Mouse (Mus musculus) midbrain, embryonic 16.5 days (tissue): Measurements from ENCODE around the gene Ddx17. TPM values are rescaled to one million over a fixed set of nuclear protein-coding genes. Genes with fewer than 3 reads are reported as not detected.

Experiments
- ATAC-seq: fragments of 200-750 bp; cut with Nextera tagmentation; 2 replicates; pipeline ENCODE4 v1.8.0; 2017; ENCODE audit warnings: moderate TSS enrichment
- H3K27ac ChIP-seq: fragments of 300-500 bp; sonication (generic); 2 replicates; pipeline ENCODE4 v1.5.1; 2014; ENCODE audit warnings: mild to moderate bottlenecking, low read length, mixed read lengths
- H3K27me3 ChIP-seq: fragments of 300-500 bp; sonication (generic); 2 replicates; pipeline ENCODE4 v1.6.1; 2014; ENCODE audit warnings: low read depth, low read length, mixed read lengths; ENCODE audit not compliant: control insufficient read depth, insufficient read depth
- H3K36me3 ChIP-seq: fragments of 300-500 bp; sonication (generic); 2 replicates; pipeline ENCODE4 v1.6.1; 2014; ENCODE audit warnings: mild to moderate bottlenecking, low read length, moderate library complexity, mixed read lengths; ENCODE audit not compliant: control insufficient read depth, insufficient read depth
- H3K4me1 ChIP-seq: fragments of 300-500 bp; sonication (generic); 2 replicates; pipeline ENCODE4 v1.6.1; 2014; ENCODE audit warnings: mild to moderate bottlenecking, low read length, mixed read lengths; ENCODE audit not compliant: control insufficient read depth, insufficient read depth
- H3K4me2 ChIP-seq: fragments of 300-500 bp; sonication (generic); 2 replicates; pipeline ENCODE4 v1.6.1; 2014; ENCODE audit warnings: mild to moderate bottlenecking, low read length, mixed read lengths
- H3K4me3 ChIP-seq: fragments of 300-500 bp; sonication (generic); 2 replicates; pipeline ENCODE4 v1.5.1; 2014; ENCODE audit warnings: low read depth, mild to moderate bottlenecking, low read length, moderate library complexity, mixed read lengths
- H3K9ac ChIP-seq: fragments of 300-500 bp; sonication (generic); 2 replicates; pipeline ENCODE4 v1.6.1; 2014; ENCODE audit warnings: low read depth, low read length, mixed read lengths
- H3K9me3 ChIP-seq: fragments of 300-500 bp; sonication (generic); replicated peaks from 2 replicates; pipeline ENCODE4 v1.6.1; 2014; ENCODE audit warnings: mild to moderate bottlenecking, low read length, mixed read lengths; ENCODE audit not compliant: control insufficient read depth, poor library complexity, severe bottlenecking
- WGBS: fragments of 180-500 bp; shearing (Covaris S2); extraction: QIAGEN DNeasy Blood & Tissue Kit; methylation state at CpG from one replicate; pipeline ENCODE4 v1.1.7; 2014; 5-methylcytosine and 5-hydroxymethylcytosine counted together
- polyA plus RNA-seq: library from polyadenylated mRNA; unstranded; fragments of >200 nt; fragmentation: Nextera tagmentation; extraction: Ambion mirVana; gene quantifications from 2 replicates; pipeline ENCODE4 v1.2.1, GENCODE M21; 2015

Ddx17 gene
- polyA plus RNA-seq: 49.8 and 56.8 TPM in 2 replicates

DNA sequence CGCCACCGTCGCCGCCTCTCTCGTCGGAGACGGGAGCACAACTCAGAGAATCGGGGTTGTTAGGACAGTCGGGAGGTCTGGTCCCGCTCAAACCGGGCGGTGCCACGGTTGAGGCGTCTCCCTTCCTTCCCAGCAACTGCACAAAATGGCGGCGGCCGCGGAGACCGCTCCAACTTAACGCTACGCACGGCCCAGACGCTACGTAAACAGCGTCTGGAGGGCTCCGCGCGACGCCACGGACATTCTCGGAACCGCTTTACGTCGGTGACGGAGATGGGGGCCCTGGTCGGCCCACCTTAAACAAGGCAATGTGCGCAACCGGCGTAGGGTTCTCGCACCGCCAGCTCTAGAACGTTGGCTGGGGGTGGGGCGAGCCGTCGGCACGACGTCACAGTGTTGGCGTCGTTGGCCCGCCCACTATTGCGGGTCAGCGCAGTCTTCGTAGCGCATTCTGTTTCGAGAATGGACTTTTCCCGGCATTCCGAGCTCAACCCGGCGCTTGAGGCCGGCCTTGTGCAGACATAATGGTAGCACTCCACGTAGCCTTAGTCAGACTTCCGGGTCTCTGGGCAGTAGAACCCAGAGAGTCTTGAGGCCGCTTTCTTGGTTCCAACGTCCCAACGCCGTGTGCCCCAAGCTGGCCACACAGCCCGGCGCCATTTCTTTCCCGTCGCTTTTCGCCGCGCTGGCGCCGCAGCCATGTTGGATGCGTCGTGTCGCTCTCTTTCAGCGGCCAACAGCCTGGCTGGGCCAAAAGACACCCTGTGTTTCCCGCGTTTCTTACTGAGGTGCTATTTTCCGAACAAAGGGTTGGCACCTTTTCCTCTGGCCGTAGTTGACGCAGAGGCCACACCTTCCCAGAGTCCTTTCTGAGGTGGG is at the start of gene Ddx17:
TSS of gene Ddx17 (minus strand) at position 332 of the 879 bp plus-strand sequence.
- peak; percentile 97 for ATAC-seq
- Histone ChIP-seq H3K36me3 (peaks cover 15% of the 10 kb centered on the region), H3K27me3 (no peaks in the 10 kb centered on the region), H3K9me3 (no peaks in the 10 kb centered on the region), H3K4me1 (peaks cover 27% of the 10 kb centered on the region), H3K27ac (peak within 1 kb of the TSS; percentile 100), H3K4me2 (peak within 1 kb of the TSS; percentile 89), H3K4me3 (peak within 1 kb of the TSS; percentile 89), H3K9ac (peak within 1 kb of the TSS; percentile 99)
- WGBS: 2% methylated on average over 84 of the region's 84 CpGs

DNA sequence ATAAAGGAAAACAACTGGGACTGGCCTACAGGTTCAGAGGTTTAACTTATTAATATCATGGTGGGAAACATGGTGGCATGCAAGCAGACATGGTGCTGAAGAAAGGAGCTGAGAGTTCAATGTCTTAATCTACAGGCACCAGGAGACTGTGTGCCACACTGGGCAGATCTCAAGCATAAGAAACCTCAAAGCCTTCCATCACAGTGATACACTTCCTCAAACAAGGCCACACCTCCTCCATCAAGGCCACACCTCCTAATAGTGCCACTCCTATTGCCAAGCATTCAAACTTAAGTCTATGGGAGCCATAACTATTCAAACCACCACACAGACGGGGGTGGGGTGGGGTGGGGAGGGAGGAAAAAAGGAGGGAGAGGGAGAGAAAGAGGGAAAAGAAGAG is 35.0 kb upstream of the Ddx17 start:
- H3K27me3 ChIP-seq: no peaks in the 10 kb centered on the region
- WGBS: 46% methylated on average over 1 of the region's 1 CpGs
- no peak overlapping the region for H3K9ac ChIP-seq
- H3K27ac ChIP-seq: no peak overlapping the region
- H3K36me3 ChIP-seq: no peaks in the 10 kb centered on the region
- no peaks in the 10 kb centered on the region for H3K4me1 ChIP-seq
- no peak for ATAC-seq
- no peak overlapping the region for H3K4me3 ChIP-seq
- no peaks in the 10 kb centered on the region for H3K9me3 ChIP-seq
- no peak overlapping the region for H3K4me2 ChIP-seq

DNA sequence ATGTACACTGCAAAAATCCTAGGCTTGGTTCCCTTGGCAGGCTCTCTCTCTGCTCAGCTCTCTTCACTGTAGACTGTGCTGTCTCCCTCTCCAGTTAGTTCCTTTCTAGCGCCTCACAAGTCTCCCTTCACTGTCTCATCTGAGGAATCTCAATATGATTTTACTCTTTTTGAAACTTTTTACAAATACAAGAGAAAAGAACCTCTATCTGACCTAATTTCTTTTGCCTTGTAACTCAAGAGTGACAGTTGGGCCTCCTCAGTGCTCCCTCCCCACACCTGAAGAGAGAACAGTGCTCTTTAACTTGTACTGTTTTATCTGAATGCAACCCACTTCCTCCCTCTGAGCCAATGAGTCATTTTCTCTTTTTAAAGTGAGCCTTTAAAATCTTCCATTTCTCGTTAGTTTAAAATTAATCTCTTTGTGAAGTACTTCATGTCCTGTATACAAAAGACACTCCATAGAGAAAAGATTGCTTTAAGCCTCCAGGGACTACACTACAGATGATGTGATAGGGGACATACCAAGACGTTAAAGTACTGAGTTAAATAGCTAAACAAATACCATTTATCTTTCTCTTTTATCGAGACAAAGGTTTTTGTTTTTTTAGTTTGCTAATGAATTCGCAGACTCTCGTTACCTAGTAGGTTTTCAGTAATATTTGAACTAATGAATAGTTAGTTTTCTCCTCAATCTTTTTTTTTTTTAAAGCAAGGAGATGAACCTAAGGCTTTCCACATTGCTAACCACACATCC is 31.3 kb upstream of the Ddx17 start:
- H3K4me2 ChIP-seq: no peak overlapping the region
- no peaks in the 10 kb centered on the region for H3K36me3 ChIP-seq
- no peak overlapping the region for H3K4me3 ChIP-seq
- no peak overlapping the region for H3K9ac ChIP-seq
- no peaks in the 10 kb centered on the region for H3K4me1 ChIP-seq
- WGBS: 75% methylated on average over 6 of the region's 6 CpGs
- no peaks in the 10 kb centered on the region for H3K9me3 ChIP-seq
- no peak overlapping the region for H3K27ac ChIP-seq
- no peaks in the 10 kb centered on the region for H3K27me3 ChIP-seq
- ATAC-seq: no peak

DNA sequence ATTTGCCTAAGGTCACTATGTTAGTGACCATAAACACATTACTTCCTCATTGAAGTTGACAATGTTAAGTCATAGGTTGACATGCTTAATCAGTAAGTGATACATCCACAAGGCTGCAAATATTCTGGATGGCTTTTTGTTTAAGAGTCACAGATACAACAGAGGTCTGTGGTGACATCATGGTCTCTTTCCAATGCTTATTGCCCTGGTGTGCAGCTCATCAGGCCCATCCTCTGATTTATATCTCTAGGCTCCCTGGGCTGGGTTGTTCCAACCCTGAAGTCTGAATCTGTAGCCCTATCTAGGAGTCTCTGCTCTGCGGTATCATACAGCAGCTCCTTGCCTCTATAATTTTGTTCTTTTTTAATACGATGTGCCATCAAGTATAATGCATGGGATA is 30.4 kb upstream of the Ddx17 start:
- 80% methylated on average over 2 of the region's 2 CpGs for WGBS
- H3K9ac ChIP-seq: no peak overlapping the region

DNA sequence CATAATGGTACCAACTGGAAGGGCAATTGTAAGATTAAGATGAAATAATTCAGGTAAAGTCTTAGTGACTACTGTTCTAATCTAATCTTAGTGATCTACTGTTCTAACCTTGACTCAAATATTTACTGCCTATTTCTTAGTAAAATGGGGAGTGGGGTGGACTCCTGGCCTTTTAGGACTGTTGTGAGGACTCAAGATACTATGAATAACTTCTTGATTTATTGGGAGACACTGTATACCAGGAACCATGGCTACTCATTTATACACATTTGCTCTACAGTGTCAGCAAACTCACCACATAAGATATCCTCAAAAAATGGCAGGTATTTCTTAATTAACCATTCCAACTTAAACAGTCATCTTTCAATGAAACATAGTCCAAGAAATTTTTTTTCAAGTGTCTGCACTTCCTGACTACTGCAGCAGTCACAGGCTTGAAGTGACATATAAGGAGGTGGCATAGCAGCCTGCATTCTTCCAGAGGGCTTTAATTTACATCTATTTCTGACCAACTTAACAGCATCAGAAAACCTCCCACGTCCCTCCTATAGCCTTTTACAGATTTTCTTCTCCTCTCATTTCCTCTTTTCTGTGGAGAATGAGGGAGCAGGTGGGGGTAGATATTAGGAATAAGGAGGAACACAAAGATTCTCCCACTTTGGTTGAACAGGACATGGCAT is 29.1 kb upstream of the Ddx17 start:
- H3K4me1 ChIP-seq: no peaks in the 10 kb centered on the region
- no peaks in the 10 kb centered on the region for H3K9me3 ChIP-seq
- H3K27ac ChIP-seq: no peak overlapping the region
- no peak overlapping the region for H3K4me3 ChIP-seq
- WGBS: 62% methylated on average over 1 of the region's 1 CpGs
- no peak overlapping the region for H3K9ac ChIP-seq
- no peak overlapping the region for H3K4me2 ChIP-seq
- H3K36me3 ChIP-seq: no peaks in the 10 kb centered on the region
- ATAC-seq: no peak
- H3K27me3 ChIP-seq: no peaks in the 10 kb centered on the region

More for the DNA sequence above, 30.4 kb upstream of the Ddx17 start:
- Histone ChIP-seq H3K36me3 (no peaks in the 10 kb centered on the region), H3K9me3 (no peaks in the 10 kb centered on the region), H3K4me3 (no peak overlapping the region), H3K27ac (no peak overlapping the region), H3K4me2 (no peak overlapping the region), H3K27me3 (no peaks in the 10 kb centered on the region), H3K4me1 (no peaks in the 10 kb centered on the region)
- ATAC-seq: no peak

DNA sequence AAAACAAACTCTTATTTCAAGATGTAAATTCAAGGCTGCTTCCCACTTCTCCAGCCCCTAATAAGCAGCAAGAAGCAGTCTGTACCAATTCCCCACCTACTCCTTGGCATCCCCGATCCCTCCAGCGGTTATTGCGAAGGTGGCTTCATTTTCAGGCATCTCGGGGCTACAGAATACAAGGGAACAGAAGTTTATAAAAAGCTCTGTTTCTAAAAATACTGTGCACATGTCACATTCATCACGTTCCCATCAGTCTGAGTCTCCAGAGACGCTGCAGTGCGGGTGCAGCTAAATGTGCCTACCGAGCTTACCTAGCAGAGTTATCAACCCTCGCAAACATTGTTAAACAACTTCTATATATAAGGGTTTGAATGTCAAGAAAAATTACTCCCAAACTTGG is 15.9 kb upstream of the Ddx17 start:
- no peak overlapping the region for H3K27ac ChIP-seq
- no peak overlapping the region for H3K4me2 ChIP-seq
- no peak overlapping the region for H3K9ac ChIP-seq
- WGBS: 88% methylated on average over 9 of the region's 9 CpGs
- no peaks in the 10 kb centered on the region for H3K36me3 ChIP-seq
- no peaks in the 10 kb centered on the region for H3K9me3 ChIP-seq
- H3K4me3 ChIP-seq: no peak overlapping the region
- ATAC-seq: no peak
- no peaks in the 10 kb centered on the region for H3K27me3 ChIP-seq
- H3K4me1 ChIP-seq: no peaks in the 10 kb centered on the region

DNA sequence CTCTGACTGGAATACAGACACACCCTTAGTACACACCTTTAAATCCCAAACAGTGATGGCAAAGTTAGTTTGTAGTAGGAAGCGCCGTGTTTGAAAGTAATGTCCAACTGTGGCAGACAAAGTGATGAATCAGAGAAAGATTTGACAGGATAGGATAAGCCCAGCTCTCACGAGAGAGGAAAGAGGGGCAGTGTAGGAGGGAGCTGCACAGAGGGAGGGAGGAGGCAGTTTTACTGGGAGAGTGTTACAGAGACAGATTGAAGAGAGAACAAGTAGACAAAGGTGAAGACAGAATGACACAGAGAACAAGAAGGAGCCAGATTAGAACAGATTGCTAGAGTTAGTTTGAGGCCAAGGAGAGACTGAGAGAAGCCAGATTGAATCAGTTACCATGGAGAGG is 13.1 kb upstream of the Ddx17 start:
- Histone ChIP-seq H3K4me2 (no peak overlapping the region), H3K4me1 (no peaks in the 10 kb centered on the region), H3K27ac (no peak overlapping the region), H3K36me3 (no peaks in the 10 kb centered on the region), H3K27me3 (no peaks in the 10 kb centered on the region), H3K4me3 (no peak overlapping the region), H3K9me3 (no peaks in the 10 kb centered on the region), H3K9ac (no peak overlapping the region)
- no peak for ATAC-seq
- 72% methylated on average over 3 of the region's 3 CpGs for WGBS

DNA sequence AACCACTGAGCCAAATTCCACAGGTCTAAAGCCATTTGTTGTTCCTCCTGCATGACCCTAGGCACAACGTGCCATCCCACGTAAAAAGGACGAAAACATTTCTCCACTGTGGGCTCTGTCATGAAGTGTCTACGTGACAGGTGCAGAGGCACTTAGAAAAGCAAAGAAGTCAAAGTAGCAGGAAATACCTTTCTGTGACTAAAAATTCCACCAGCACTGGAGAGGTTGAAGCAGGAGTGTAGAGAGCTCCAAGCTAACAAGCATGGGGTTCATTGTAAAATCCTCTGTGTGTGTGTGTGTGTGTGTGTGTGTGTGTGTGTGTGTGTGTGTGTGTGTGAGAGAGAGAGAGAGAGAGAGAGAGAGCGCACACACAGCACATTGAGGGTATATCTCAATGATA is 6.0 kb upstream of the Ddx17 start:
- H3K4me1 ChIP-seq: no peaks in the 10 kb centered on the region
- WGBS: 88% methylated on average over 5 of the region's 5 CpGs
- H3K9ac ChIP-seq: no peak overlapping the region
- ATAC-seq: no peak
- H3K27me3 ChIP-seq: no peaks in the 10 kb centered on the region
- H3K4me2 ChIP-seq: no peak overlapping the region
- H3K9me3 ChIP-seq: no peaks in the 10 kb centered on the region
- no peak overlapping the region for H3K27ac ChIP-seq
- H3K36me3 ChIP-seq: no peaks in the 10 kb centered on the region
- no peak overlapping the region for H3K4me3 ChIP-seq
